In genomic region chr12:71249348-71249747, GRCm38 (mm10) we compare ENCODE assay signal across 13 mouse cellular contexts.
DNase-seq lines count a peak whose midpoint lies in the region; ATAC-seq lines count a peak whose summit lies in the region.
"Had no signal": no experiment of that assay in that cellular context is flagged by ENCODE, and none has a peak within 500 bp of the region (broad histone marks: within the 10 kb centered on the region; RNA-seq: fewer than 3 reads in every experiment).

No protein-coding gene starts in this region.

- no peak overlapping the region for H3K27ac ChIP-seq in hindbrain, embryonic 16.5 days (ENCODE audit: low read depth, low read length)
- H3K27ac ChIP-seq in hindbrain, embryonic 10.5 days, result no peak overlapping the region
- H3K27ac ChIP-seq in intestine, embryonic 15.5 days, result no peak overlapping the region; the same call in 1 of the 2 replicates
- H3K27ac ChIP-seq in midbrain, embryonic 13.5 days, result peak overlapping the region; percentile 26; the same call in 1 of the 2 replicates
- H3K27ac ChIP-seq: gastrocnemius, adult 2 months; liver, embryonic 14.5 days had no signal

- H3K9ac ChIP-seq in hindbrain, embryonic 16.5 days (ENCODE audit: low read depth, low read length), result no peak overlapping the region
- H3K9ac ChIP-seq in intestine, embryonic 15.5 days, result no peak overlapping the region
- H3K9ac ChIP-seq in midbrain, embryonic 13.5 days (replicated peaks), result no peak overlapping the region
- H3K9ac ChIP-seq: liver, embryonic 14.5 days had no signal

- no peaks in the 10 kb centered on the region for H3K27me3 ChIP-seq in hindbrain, embryonic 16.5 days (replicated peaks; ENCODE audit: control insufficient read depth, insufficient read depth, low read length)
- H3K27me3 ChIP-seq in hindbrain, embryonic 10.5 days (ENCODE audit: insufficient read depth, poor library complexity, severe bottlenecking), result no peaks in the 10 kb centered on the region
- H3K27me3 ChIP-seq in intestine, embryonic 15.5 days (replicated peaks), result no peaks in the 10 kb centered on the region
- H3K27me3 ChIP-seq in midbrain, embryonic 13.5 days, result no peaks in the 10 kb centered on the region
- H3K27me3 ChIP-seq: CH12.LX had no signal

- WGBS in hindbrain, embryonic 16.5 days, result 52% methylated on average over 9 of the region's 9 CpGs
- WGBS in hindbrain, embryonic 10.5 days, result 83% methylated on average over 9 of the region's 9 CpGs
- 30% methylated on average over 9 of the region's 9 CpGs for WGBS in intestine, embryonic 15.5 days
- WGBS in midbrain, embryonic 13.5 days, result 60% methylated on average over 9 of the region's 9 CpGs

- peaks cover 2% of the 10 kb centered on the region; the same call in 1 of the 2 replicates for H3K36me3 ChIP-seq in hindbrain, embryonic 16.5 days (ENCODE audit: control insufficient read depth, insufficient read depth, low read length)
- H3K36me3 ChIP-seq in hindbrain, embryonic 10.5 days, result peaks cover 4% of the 10 kb centered on the region
- H3K36me3 ChIP-seq in intestine, embryonic 15.5 days, result peaks cover 2% of the 10 kb centered on the region; the same call in 1 of the 2 replicates
- peaks cover 13% of the 10 kb centered on the region for H3K36me3 ChIP-seq in midbrain, embryonic 13.5 days

- no peak overlapping the region for H3K4me3 ChIP-seq in hindbrain, embryonic 16.5 days (ENCODE audit: low read length)
- H3K4me3 ChIP-seq in hindbrain, embryonic 10.5 days, result no peak overlapping the region
- no peak overlapping the region for H3K4me3 ChIP-seq in intestine, embryonic 15.5 days (replicated peaks)
- no peak overlapping the region for H3K4me3 ChIP-seq in midbrain, embryonic 13.5 days (replicated peaks)
- H3K4me3 ChIP-seq: gastrocnemius, adult 2 months had no signal

- peak overlapping the region; percentile 13; the same call in 1 of the 2 replicates for H3K4me2 ChIP-seq in hindbrain, embryonic 16.5 days (ENCODE audit: low read length)
- H3K4me2 ChIP-seq in intestine, embryonic 15.5 days (replicated peaks), result peak overlapping the region; percentile 20
- no peak overlapping the region for H3K4me2 ChIP-seq in midbrain, embryonic 13.5 days (replicated peaks)

- no peaks in the 10 kb centered on the region for H3K9me3 ChIP-seq in hindbrain, embryonic 16.5 days (ENCODE audit: control insufficient read depth, low read length)
- H3K9me3 ChIP-seq in hindbrain, embryonic 10.5 days, result no peaks in the 10 kb centered on the region
- no peaks in the 10 kb centered on the region for H3K9me3 ChIP-seq in intestine, embryonic 15.5 days
- H3K9me3 ChIP-seq in midbrain, embryonic 13.5 days, result 0 out of 2 replicates have a peak, but pooled peaks cover under 1% of the 10 kb centered on the region

- no peak for DNase-seq in hindbrain, embryonic 10.5 days (ENCODE audit: low spot score)
- peak; percentile 60 for DNase-seq in brain, adult 2 months (ENCODE audit: low read depth, low spot score)
- DNase-seq in cerebellum, postnatal 36 days, result no peak
- no peak for DNase-seq in Muller cell, postnatal 12 days (ENCODE audit: inconsistent ontology term)
- DNase-seq: gastrocnemius, adult 2 months; heart, postnatal 14 days; kidney, postnatal 14 days had no signal

- ATAC-seq in hindbrain, embryonic 16.5 days, result no peak
- ATAC-seq in intestine, embryonic 15.5 days, result peak; percentile 59; the same call in 1 of the 2 replicates
- ATAC-seq in midbrain, embryonic 13.5 days, result no peak
- ATAC-seq in activated CD4-positive, CD25-positive, alpha-beta regulatory T cell, adult 4 months, result no peak

- H3K4me1 ChIP-seq in hindbrain, embryonic 16.5 days (ENCODE audit: control insufficient read depth, insufficient read depth, low read depth, low read length), result peaks cover 2% of the 10 kb centered on the region
- peaks cover 11% of the 10 kb centered on the region for H3K4me1 ChIP-seq in hindbrain, embryonic 10.5 days (replicated peaks)
- no peaks in the 10 kb centered on the region for H3K4me1 ChIP-seq in intestine, embryonic 15.5 days (replicated peaks)
- no peaks in the 10 kb centered on the region; the same call in 1 of the 2 replicates for H3K4me1 ChIP-seq in midbrain, embryonic 13.5 days (replicated peaks)
